Mouse (Mus musculus) CH12.LX (cell line): ENCODE measurements around the gene Eml5.

Experiments used
- CHD1 ChIP-seq: IDR thresholded peaks from 2 replicates; pipeline ENCODE4 v1.6.1; 2012; ENCODE audit warnings: low read depth, low read length, improper control_type of control experiment, inconsistent platforms
- CHD2 ChIP-seq: IDR thresholded peaks from 2 replicates; pipeline ENCODE4 v1.6.1; 2011; ENCODE audit warnings: low read length, improper control_type of control experiment
- CTCF ChIP-seq, 2 experiments: IDR thresholded peaks in 1 of 2; conservative IDR thresholded peaks in 1 of 2; 2 replicates each; pipeline ENCODE4 v1.5.1; 2011 to 2012; ENCODE audit warnings: low read depth in 2 of 2, low read length in 2 of 2, improper control_type of control experiment in 1 of 2, inconsistent platforms in 1 of 2, mild to moderate bottlenecking in 1 of 2, moderate library complexity in 1 of 2
- ELF1 ChIP-seq: IDR thresholded peaks from 2 replicates; pipeline ENCODE4 v1.6.1; 2014; ENCODE audit warnings: low read depth, mild to moderate bottlenecking, inconsistent platforms, low read length, improper control_type of control experiment
- HCFC1 ChIP-seq: IDR thresholded peaks from 2 replicates; pipeline ENCODE4 v1.6.1; 2012; ENCODE audit warnings: low read depth, mild to moderate bottlenecking, inconsistent platforms, low read length, improper control_type of control experiment
- IRF4 ChIP-seq: IDR thresholded peaks from 2 replicates; pipeline ENCODE4 v1.6.1; 2014; ENCODE audit warnings: low read depth, mild to moderate bottlenecking, inconsistent platforms, low read length, improper control_type of control experiment
- MAX ChIP-seq: IDR thresholded peaks from 2 replicates; pipeline ENCODE4 v1.6.1; 2011; ENCODE audit warnings: low read length, improper control_type of control experiment
- MXI1 ChIP-seq: IDR thresholded peaks from 2 replicates; pipeline ENCODE4 v1.6.1; 2011; ENCODE audit warnings: mild to moderate bottlenecking, low read depth, low read length, improper control_type of control experiment
- POLR2A ChIP-seq: IDR thresholded peaks from 2 replicates; pipeline ENCODE4 v1.6.1; 2011; ENCODE audit warnings: low read depth, mild to moderate bottlenecking, improper control_type of control experiment, low read length
- TCF12 ChIP-seq: IDR thresholded peaks from 2 replicates; pipeline ENCODE4 v1.6.1; 2014; ENCODE audit warnings: low read depth, mild to moderate bottlenecking, inconsistent platforms, low read length, improper control_type of control experiment
- UBTF ChIP-seq: IDR thresholded peaks from 2 replicates; pipeline ENCODE4 v1.6.1; 2012; ENCODE audit warnings: low read depth, mild to moderate bottlenecking, inconsistent platforms, low read length, improper control_type of control experiment, moderate library complexity
- USF1 ChIP-seq: IDR thresholded peaks from 2 replicates; pipeline ENCODE4 v1.6.1; 2014; ENCODE audit warnings: low read depth, mild to moderate bottlenecking, inconsistent platforms, low read length, improper control_type of control experiment
- ZMIZ1 ChIP-seq: IDR thresholded peaks from 2 replicates; pipeline ENCODE4 v1.6.1; 2012; ENCODE audit warnings: low read depth, mild to moderate bottlenecking, inconsistent platforms, low read length, improper control_type of control experiment

DNA sequence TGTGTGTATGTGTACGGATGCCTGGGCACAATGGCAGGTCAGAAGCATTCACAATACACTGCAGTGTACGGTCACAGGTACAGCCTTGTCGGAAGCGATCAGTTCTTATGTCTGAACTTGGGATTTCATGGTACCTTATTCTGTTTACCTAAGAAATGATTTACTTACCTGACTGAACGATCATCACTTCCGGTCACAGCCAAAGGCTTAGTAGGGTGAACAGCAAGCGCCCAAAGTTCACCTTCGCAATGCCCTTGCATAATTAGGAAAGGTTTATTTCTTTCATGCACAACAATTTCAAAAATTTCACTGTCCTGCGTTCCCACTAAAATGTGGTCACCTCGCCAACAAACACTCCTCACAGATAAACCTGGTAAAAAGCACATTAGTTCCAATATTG lies 28.4 kb downstream of the Eml5 start:
- TF ChIP-seq ZMIZ1 = no peak
- no peak for TF ChIP-seq ELF1
- no peak for TF ChIP-seq TCF12
- no peak for TF ChIP-seq CTCF (conservative IDR thresholded peaks at IDR 0.05 in 1 of 2, IDR thresholded peaks at IDR 0.05 in 1 of 2; ENCODE audit: low read depth in 2 of 2, low read length in 2 of 2)
- no peak for TF ChIP-seq UBTF
- no peak for TF ChIP-seq CHD2
- no peak for TF ChIP-seq CHD1
- no peak for TF ChIP-seq MAX
- no peak for TF ChIP-seq POLR2A
- no peak for TF ChIP-seq IRF4
- TF ChIP-seq USF1 = no peak
- TF ChIP-seq MXI1 = no peak
- no peak for TF ChIP-seq HCFC1
